Mouse (Mus musculus) CH12.LX (cell line): ENCODE data around the gene Eif3l. TPM values are rescaled to one million over a fixed set of nuclear protein-coding genes. Genes with fewer than 3 reads are reported as not detected.
"Not testable (repeated sequence)": the region's sequence is repeated elsewhere in the genome, so short reads cannot be mapped to it uniquely, and the experiment has no call there.

ENCODE experiments used
- DNase-seq: peaks from one replicate; pipeline ENCODE4 v3.0.0-alpha.2; 2013; ENCODE audit errors: extremely low read depth
- H3K27ac ChIP-seq: 2 replicates; pipeline ENCODE4 v1.5.1; 2012; ENCODE audit warnings: low read depth, mild to moderate bottlenecking, control low read depth, moderate library complexity; ENCODE audit not compliant: insufficient read depth
- H3K27me3 ChIP-seq: replicated peaks from 2 replicates; pipeline ENCODE3; 2012; ENCODE audit warnings: inconsistent platforms
- H3K36me3 ChIP-seq, 2 experiments: replicated peaks in 1 of 2; 2 replicates each; pipeline versions ENCODE3 to v1.6.1; 2012; ENCODE audit warnings: inconsistent platforms in 1 of 2, low read length in 1 of 2, mild to moderate bottlenecking in 1 of 2, mixed read lengths in 1 of 2, moderate library complexity in 1 of 2; ENCODE audit not compliant: control insufficient read depth in 1 of 2, insufficient read depth in 1 of 2
- H3K4me1 ChIP-seq, 2 experiments: 2 replicates each; pipeline ENCODE4 v1.6.1; 2012; ENCODE audit warnings: inconsistent platforms in 1 of 2, moderate library complexity in 1 of 2; ENCODE audit not compliant: insufficient read depth in 2 of 2, control insufficient read depth in 1 of 2
- H3K4me2 ChIP-seq: 2 replicates; pipeline ENCODE4 v1.6.1; 2012; ENCODE audit warnings: low read depth, mild to moderate bottlenecking, control low read depth; ENCODE audit not compliant: poor library complexity, insufficient read depth, severe bottlenecking
- H3K4me3 ChIP-seq, 3 experiments: fragments of 150-350 bp in 1 of 3; sonication (generic) in 1 of 3; replicated peaks in 1 of 3; 2 replicates each; pipeline versions ENCODE3 to v1.5.1; 2011 to 2012; ENCODE audit warnings: low read depth in 2 of 3, low read length in 2 of 3, mild to moderate bottlenecking in 2 of 3, moderate library complexity in 2 of 3, control low read depth in 1 of 3, improper control_type of control experiment in 1 of 3, inconsistent platforms in 1 of 3, mixed read lengths in 1 of 3; ENCODE audit not compliant: poor library complexity in 1 of 3
- H3K79me2 ChIP-seq: replicated peaks from 2 replicates; pipeline ENCODE4 v1.6.1; 2012; ENCODE audit warnings: mild to moderate bottlenecking, moderate library complexity; ENCODE audit not compliant: control insufficient read depth, poor library complexity, insufficient read depth, severe bottlenecking; ENCODE audit errors: extremely low read depth
- H3K9ac ChIP-seq: 2 replicates; pipeline ENCODE4 v1.6.1; 2012; ENCODE audit warnings: low read depth, mild to moderate bottlenecking, control low read depth, moderate library complexity; ENCODE audit not compliant: insufficient read depth
- H3K9me3 ChIP-seq: replicated peaks from 2 replicates; pipeline ENCODE3; 2012; ENCODE audit warnings: low read length, inconsistent platforms, mixed read lengths
- BHLHE40 ChIP-seq: IDR thresholded peaks from 2 replicates; pipeline ENCODE4 v1.6.1; 2011; ENCODE audit warnings: mild to moderate bottlenecking, low read depth, low read length, improper control_type of control experiment
- CTCF ChIP-seq, 2 experiments: IDR thresholded peaks in 1 of 2; conservative IDR thresholded peaks in 1 of 2; 2 replicates each; pipeline ENCODE4 v1.5.1; 2011 to 2012; ENCODE audit warnings: low read depth in 2 of 2, low read length in 2 of 2, improper control_type of control experiment in 1 of 2, inconsistent platforms in 1 of 2, mild to moderate bottlenecking in 1 of 2, moderate library complexity in 1 of 2
- IRF4 ChIP-seq: IDR thresholded peaks from 2 replicates; pipeline ENCODE4 v1.6.1; 2014; ENCODE audit warnings: low read depth, mild to moderate bottlenecking, inconsistent platforms, low read length, improper control_type of control experiment
- JUND ChIP-seq: conservative IDR thresholded peaks from 2 replicates; pipeline ENCODE4 v1.6.1; 2011; ENCODE audit warnings: low read depth, low read length, improper control_type of control experiment
- KAT2A ChIP-seq: IDR thresholded peaks from 2 replicates; pipeline ENCODE4 v1.6.1; 2012; ENCODE audit warnings: low read length, improper control_type of control experiment, inconsistent platforms; ENCODE audit not compliant: insufficient replicate concordance
- MAFK ChIP-seq: IDR thresholded peaks from 2 replicates; pipeline ENCODE4 v1.6.1; 2011; ENCODE audit warnings: low read length, improper control_type of control experiment; ENCODE audit not compliant: insufficient replicate concordance
- MAX ChIP-seq: IDR thresholded peaks from 2 replicates; pipeline ENCODE4 v1.6.1; 2011; ENCODE audit warnings: low read length, improper control_type of control experiment
- MEF2A ChIP-seq: IDR thresholded peaks from 2 replicates; pipeline ENCODE4 v1.6.1; 2014; ENCODE audit warnings: low read depth, mild to moderate bottlenecking, inconsistent platforms, low read length, improper control_type of control experiment, borderline replicate concordance
- MXI1 ChIP-seq: IDR thresholded peaks from 2 replicates; pipeline ENCODE4 v1.6.1; 2011; ENCODE audit warnings: mild to moderate bottlenecking, low read depth, low read length, improper control_type of control experiment
- MYC ChIP-seq: IDR thresholded peaks from 2 replicates; pipeline ENCODE4 v1.6.1; 2011; ENCODE audit warnings: low read depth, mild to moderate bottlenecking, improper control_type of control experiment, low read length
- NELFE ChIP-seq: IDR thresholded peaks from 2 replicates; pipeline ENCODE4 v1.6.1; 2011; ENCODE audit warnings: low read depth, low read length, improper control_type of control experiment
- POLR2A ChIP-seq: IDR thresholded peaks from 2 replicates; pipeline ENCODE4 v1.6.1; 2011; ENCODE audit warnings: low read depth, mild to moderate bottlenecking, improper control_type of control experiment, low read length
- RAD21 ChIP-seq: IDR thresholded peaks from 2 replicates; pipeline ENCODE4 v1.6.1; 2011; ENCODE audit warnings: low read depth, mild to moderate bottlenecking, low read length, improper control_type of control experiment, moderate library complexity
- SMC3 ChIP-seq: IDR thresholded peaks from 2 replicates; pipeline ENCODE4 v1.6.1; 2011; ENCODE audit warnings: low read depth, low read length, improper control_type of control experiment
- TBP ChIP-seq: conservative IDR thresholded peaks from 2 replicates; pipeline ENCODE4 v1.6.1; 2011; ENCODE audit warnings: low read depth, low read length, improper control_type of control experiment
- UBTF ChIP-seq: IDR thresholded peaks from 2 replicates; pipeline ENCODE4 v1.6.1; 2012; ENCODE audit warnings: low read depth, mild to moderate bottlenecking, inconsistent platforms, low read length, improper control_type of control experiment, moderate library complexity
- ZKSCAN1 ChIP-seq: IDR thresholded peaks from 2 replicates; pipeline ENCODE4 v1.6.1; 2012; ENCODE audit warnings: low read depth, inconsistent platforms, low read length, improper control_type of control experiment, borderline replicate concordance
- dilution Hi-C: fragments of 300-500 bp; cut with MboI; formaldehyde crosslinking; loops from 2 replicates; pipeline ENCODE4 v1.14.3; 2020; ENCODE audit warnings: low sequenced_read_pairs; ENCODE audit not compliant: extremely low pct_unique_long_range_greater_than_20kb, extremely low pct_ligation_motif_present
- in situ Hi-C: fragments of 300-500 bp; cut with MboI; formaldehyde crosslinking; loops from 3 replicates; pipeline ENCODE4 v1.14.3; 2019; ENCODE audit warnings: low sequenced_read_pairs, low pct_ligation_motif_present, low pct_unique_long_range_greater_than_20kb, mixed read lengths
- polyA plus RNA-seq: library from polyadenylated mRNA; unstranded; fragments of >175 nt; gene quantifications from 2 replicates; pipeline ENCODE4 v1.2.1, GENCODE M21; 2012; ENCODE audit warnings: low read depth; ENCODE audit not compliant: insufficient read length
- total RNA-seq, 2 experiments: library from RNA; depleted of rRNA; stranded (reverse); fragments of 300-350 nt in 1 of 2; fragments of >200 nt in 1 of 2; gene quantifications; 2 replicates each; pipeline ENCODE4 v1.2.3; 2012 to 2014

The Eif3l gene
- total and polyA plus RNA-seq, 3 experiments, result 303 to 379 (median 323) TPM

DNA sequence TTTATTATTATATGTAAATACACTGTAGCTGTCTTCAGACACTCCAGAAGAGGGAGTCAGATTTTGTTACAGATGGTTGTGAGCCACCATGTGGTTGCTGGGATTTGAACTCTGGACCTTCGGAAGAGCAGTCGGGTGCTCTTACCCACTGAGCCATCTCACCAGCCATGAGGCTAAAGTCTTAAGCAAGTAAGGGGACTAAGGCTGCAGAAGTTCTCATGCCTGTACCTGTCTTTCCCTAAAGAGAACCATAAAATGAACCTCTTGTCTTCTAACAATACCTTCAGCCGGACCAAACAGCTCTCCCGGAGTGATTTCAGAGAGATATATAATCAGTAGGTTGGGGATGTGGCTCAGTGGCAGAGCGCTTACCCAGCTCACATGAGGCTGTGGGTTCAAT, 43.1 kb upstream of the Eif3l start:
- dilution Hi-C loops, H3K4me3 ChIP-seq, DNase-seq, H3K4me2 ChIP-seq, H3K79me2 ChIP-seq, H3K27ac ChIP-seq, in situ Hi-C loops, H3K9me3 ChIP-seq, H3K9ac ChIP-seq: not testable (repeated sequence)
- Histone ChIP-seq H3K27me3 (peaks cover 78% of the 10 kb centered on the region), H3K36me3 (peaks cover 8 to 18% of the 10 kb centered on the region in 2 experiments), H3K4me1 (peaks cover 0 to 28% of the 10 kb centered on the region in 2 experiments; a peak in 2 of 4 replicates)
- TF ChIP-seq TBP, result peak; percentile 74
- TF ChIP-seq, all 38 proteins: peak for 1; not testable (repeated sequence) for 37

DNA sequence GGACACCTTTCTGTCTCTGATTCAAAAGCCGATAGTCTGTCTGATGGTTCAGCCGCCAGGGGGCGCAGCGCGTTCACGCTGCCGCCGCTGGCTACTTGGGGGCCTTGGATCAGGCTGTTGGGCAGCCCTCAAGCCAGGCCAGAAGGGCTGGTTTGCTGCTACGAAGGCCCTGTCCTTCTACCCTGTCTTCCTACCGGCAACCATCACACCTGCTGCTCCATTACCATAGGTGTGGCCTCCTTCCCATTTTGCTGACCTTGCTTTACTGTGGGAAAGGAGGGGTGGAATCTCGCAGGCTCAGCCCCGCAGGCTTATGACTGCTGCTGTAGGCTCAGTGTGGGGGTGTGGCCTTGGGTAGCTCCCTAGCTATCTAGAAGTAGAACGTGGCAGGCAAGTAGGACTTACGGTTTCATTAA, 37.1 kb upstream of the Eif3l start:
- in situ Hi-C loops, result loop anchor here (5.0 kb wide), 1 partner anchor 34 kb away; no protein-coding TSS in a partner anchor
- no peak overlapping the region for H3K4me2 ChIP-seq
- no peak overlapping the region for H3K9ac ChIP-seq
- peaks cover 22% of the 10 kb centered on the region for H3K27me3 ChIP-seq
- no peak overlapping the region for H3K4me3 ChIP-seq
- dilution Hi-C loops, result no loop called here
- peaks cover 17 to 35% of the 10 kb centered on the region in 2 experiments for H3K36me3 ChIP-seq
- peaks cover 3% of the 10 kb centered on the region for H3K9me3 ChIP-seq
- H3K4me1 ChIP-seq, result peaks cover 18 to 42% of the 10 kb centered on the region in 2 experiments
- DNase-seq, result peak; percentile 62
- TF ChIP-seq IRF4 (0 out of 2 replicates have a peak, but pooled peaks have one; percentile 26), MXI1 (peak; percentile 60; the same call in 1 of the 2 replicates), MAX (0 out of 2 replicates have a peak, but pooled peaks have one; percentile 36), RAD21 (peak; percentile 56), MEF2A (0 out of 2 replicates have a peak, but pooled peaks have one; percentile 13), MAFK (peak; percentile 89; the same call in 1 of the 2 replicates), POLR2A (no peak), BHLHE40 (0 out of 2 replicates have a peak, but pooled peaks have one; percentile 13), UBTF (0 out of 2 replicates have a peak, but pooled peaks have one; percentile 46), ZKSCAN1 (no peak), KAT2A (no peak), SMC3 (peak; percentile 83), CTCF (conservative IDR thresholded peaks at IDR 0.05 in 1 of 2, IDR thresholded peaks at IDR 0.05 in 1 of 2; ENCODE audit: low read depth in 2 of 2, low read length in 2 of 2) (peak; percentile 72 to 91), JUND (no peak), NELFE (peak; percentile 32; the same call in 1 of the 2 replicates), MYC (0 out of 2 replicates have a peak, but pooled peaks have one; percentile 16)
- peak overlapping the region; percentile 18; the same call in 1 of the 2 replicates for H3K27ac ChIP-seq
- H3K79me2 ChIP-seq, result no peaks in the 10 kb centered on the region
